Mouse (Mus musculus): ENCODE measurements around the gene Capzb.

DNA sequence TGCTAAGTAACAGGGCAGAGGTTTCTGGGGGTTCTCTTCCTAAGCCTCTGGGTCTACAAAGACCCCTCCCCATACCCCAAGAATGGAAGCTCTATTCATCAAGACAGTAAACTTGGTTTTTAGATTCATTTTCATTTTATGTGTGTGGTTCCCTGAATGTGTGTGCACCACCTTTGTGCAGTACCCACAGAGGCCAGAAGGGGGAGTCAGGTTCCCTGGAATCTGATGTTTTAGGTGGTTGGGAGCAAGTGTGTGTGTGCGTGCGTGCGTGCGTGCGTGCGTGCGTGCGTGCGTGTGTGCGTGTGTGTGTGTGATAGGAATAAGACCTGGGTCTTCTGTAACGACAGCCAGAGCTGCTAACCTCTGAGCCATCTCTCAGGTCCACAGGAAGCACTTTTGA is 47.5 kb upstream of the Capzb start:
- TF ChIP-seq CTCF (IDR thresholded peaks at IDR 0.05; ENCODE audit: borderline replicate concordance, control insufficient read depth, extremely low read depth, insufficient read depth, low read length, poor library complexity) (no peak), POLR2A (IDR thresholded peaks at IDR 0.05; ENCODE audit: control insufficient read depth, extremely low read depth, insufficient read depth, low read length, poor library complexity) (no peak)
